Mouse (Mus musculus) C2C12 (cell line): ENCODE measurements around the gene Nln. TPM values are rescaled to one million over a fixed set of nuclear protein-coding genes. Genes with fewer than 3 reads are reported as not detected.
A peak's percentile ranks its signal among the peaks of the same experiment; 100 is the strongest.

Source experiments
- H3K27me3 ChIP-seq: one replicate; pipeline ENCODE4 v1.6.1; 2011; ENCODE audit not compliant: control insufficient read depth, insufficient read depth, insufficient read length
- H3K36me3 ChIP-seq: one replicate; pipeline ENCODE4 v1.6.1; 2011; ENCODE audit not compliant: control insufficient read depth, insufficient read depth
- H3K4me3 ChIP-seq: one replicate; pipeline ENCODE4 v1.5.1; 2011; ENCODE audit warnings: mild to moderate bottlenecking, control low read depth; ENCODE audit not compliant: poor library complexity, insufficient read depth, severe bottlenecking
- H3K79me2 ChIP-seq: one replicate; pipeline ENCODE4 v1.6.1; 2011; ENCODE audit not compliant: control insufficient read depth, insufficient read depth
- H3K79me3 ChIP-seq: one replicate; pipeline ENCODE4 v1.6.1; 2011; ENCODE audit warnings: low read depth, control low read depth
- H3ac ChIP-seq: one replicate; pipeline ENCODE3; 2011; ENCODE audit warnings: low read depth; ENCODE audit not compliant: control insufficient read depth, insufficient read length
- CEBPB ChIP-seq: IDR thresholded peaks from one replicate; pipeline ENCODE4 v1.6.1; 2011; ENCODE audit warnings: low read depth, mild to moderate bottlenecking, control low read depth, moderate library complexity
- CTCF ChIP-seq: IDR thresholded peaks from one replicate; pipeline ENCODE4 v1.5.1; 2011; ENCODE audit not compliant: control insufficient read depth, insufficient read depth, insufficient read length
- FOSL1 ChIP-seq: IDR thresholded peaks from one replicate; pipeline ENCODE4 v1.8.0; 2011; ENCODE audit warnings: mild to moderate bottlenecking, low read length; ENCODE audit not compliant: poor library complexity, insufficient read depth, severe bottlenecking
- MAX ChIP-seq: IDR thresholded peaks from one replicate; pipeline ENCODE4 v1.6.1; 2011; ENCODE audit warnings: mild to moderate bottlenecking, control low read depth
- MYOD1 ChIP-seq: IDR thresholded peaks from one replicate; pipeline ENCODE4 v1.6.1; 2011; ENCODE audit warnings: low read depth; ENCODE audit not compliant: control insufficient read depth, insufficient read length
- MYOG ChIP-seq: IDR thresholded peaks from one replicate; pipeline ENCODE4 v1.6.1; 2011; ENCODE audit not compliant: control insufficient read depth, insufficient read length; ENCODE audit errors: extremely low read depth
- USF1 ChIP-seq: IDR thresholded peaks from one replicate; pipeline ENCODE4 v1.6.1; 2011; ENCODE audit warnings: low read depth, mild to moderate bottlenecking, control low read depth, moderate library complexity
- polyA plus RNA-seq: library from polyadenylated mRNA; unstranded; fragments of >200 nt; fragmentation: generic; extraction: Trizol; gene quantifications from one replicate; pipeline ENCODE4 v1.2.1, GENCODE M21; 2012; ENCODE audit warnings: missing spikeins

Gene Nln
- polyA plus RNA-seq, 1 experiment = 13.9 TPM

DNA sequence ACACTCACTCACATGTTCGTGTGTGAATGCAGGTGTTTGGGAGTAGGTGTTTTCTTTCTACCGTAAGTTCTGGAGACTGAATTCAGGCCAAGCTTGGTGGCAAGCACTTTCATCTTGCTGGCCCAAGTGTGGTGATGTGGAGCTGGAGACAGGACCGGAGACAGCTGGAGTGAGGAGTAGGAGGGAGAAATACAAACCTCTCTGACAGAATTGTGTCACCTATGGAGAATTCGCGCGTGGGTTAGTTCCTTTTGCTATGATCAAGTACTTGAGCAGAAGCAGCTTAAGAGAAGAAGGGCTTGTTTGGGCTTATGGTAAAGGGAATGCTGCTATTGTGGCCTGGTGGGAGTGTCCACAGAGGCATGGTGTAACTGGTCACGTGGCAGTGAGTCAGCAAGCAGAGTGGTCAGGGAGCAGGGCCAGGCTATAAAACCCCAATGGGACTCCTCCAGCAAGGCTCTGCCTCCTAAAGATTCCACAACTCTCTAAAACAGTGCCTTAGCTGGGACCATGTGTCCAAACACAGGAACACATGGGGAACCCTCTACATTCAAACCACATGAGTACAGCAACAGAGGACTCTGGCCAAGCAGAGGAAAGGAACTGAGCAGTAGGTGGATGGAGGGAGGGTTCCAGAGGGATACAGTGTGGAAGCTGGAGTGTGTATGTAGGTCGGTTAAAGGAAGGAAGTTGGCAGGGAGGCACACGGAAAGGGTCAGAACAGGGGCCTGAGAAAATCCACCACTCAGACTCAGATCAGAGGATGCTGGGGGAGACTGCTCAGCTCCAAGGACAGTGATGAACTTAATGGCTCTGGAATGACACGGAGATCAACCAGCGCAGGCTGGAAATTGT lies 14.7 kb downstream of the Nln start:
- H3K36me3 ChIP-seq = no peaks in the 10 kb centered on the region
- H3K79me2 ChIP-seq = peaks cover 28% of the 10 kb centered on the region
- H3ac ChIP-seq = no peak overlapping the region
- peaks cover 9% of the 10 kb centered on the region for H3K79me3 ChIP-seq
- no peak overlapping the region for H3K4me3 ChIP-seq
- H3K27me3 ChIP-seq = no peaks in the 10 kb centered on the region
- TF ChIP-seq MAX (no peak), CTCF (no peak), MYOD1 (no peak), MYOG (no peak), CEBPB (peak; percentile 30), FOSL1 (no peak), USF1 (peak; percentile 96)

- Histone ChIP-seq H3ac (no peak overlapping the region), H3K4me3 (no peak overlapping the region), H3K36me3 (no peaks in the 10 kb centered on the region), H3K27me3 (no peaks in the 10 kb centered on the region), H3K79me2 (peaks cover 26% of the 10 kb centered on the region), H3K79me3 (peaks cover 5% of the 10 kb centered on the region)
- TF ChIP-seq MAX (no peak), CEBPB (no peak), MYOD1 (no peak)
Observed at GRCm38 (mm10) chr13:104091734-104092133, 17.7 kb downstream of the Nln start.

DNA sequence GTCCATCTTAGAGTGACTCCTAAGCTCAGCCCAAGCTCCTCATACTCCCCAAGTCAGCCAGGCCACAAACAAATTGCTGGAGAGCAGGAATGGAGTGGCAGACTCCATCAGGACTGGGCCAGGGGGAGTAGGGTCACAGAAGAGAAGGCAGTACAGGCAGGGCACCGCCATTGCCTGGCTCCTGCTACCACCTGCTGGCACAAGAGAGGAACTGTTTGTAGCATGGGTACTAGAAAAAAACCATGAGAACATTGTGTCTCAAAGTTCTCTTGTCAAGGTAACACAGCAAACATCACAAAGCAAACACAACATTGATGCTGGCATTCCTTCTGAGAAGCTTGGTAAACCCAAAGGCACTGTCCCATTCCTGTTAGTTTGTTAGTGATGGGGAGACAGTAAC lies 20.0 kb downstream of the Nln start:
- Histone ChIP-seq H3K79me2 (peaks cover 11% of the 10 kb centered on the region), H3K79me3 (no peaks in the 10 kb centered on the region), H3K36me3 (no peaks in the 10 kb centered on the region), H3K4me3 (no peak overlapping the region), H3K27me3 (no peaks in the 10 kb centered on the region), H3ac (no peak overlapping the region)
- TF ChIP-seq MYOD1 (no peak), CTCF (peak; percentile 68)

- Histone ChIP-seq H3K27me3 (no peaks in the 10 kb centered on the region), H3ac (no peak overlapping the region), H3K79me2 (peaks cover 11% of the 10 kb centered on the region), H3K4me3 (no peak overlapping the region), H3K36me3 (no peaks in the 10 kb centered on the region), H3K79me3 (no peaks in the 10 kb centered on the region)
- no peak for TF ChIP-seq USF1
- TF ChIP-seq CTCF = no peak
- no peak for TF ChIP-seq MYOG
- no peak for TF ChIP-seq CEBPB
- no peak for TF ChIP-seq FOSL1
- TF ChIP-seq MYOD1 = no peak
- TF ChIP-seq MAX = no peak
Observed at GRCm38 (mm10) chr13:104084600-104084999, 24.8 kb downstream of the Nln start.

- Histone ChIP-seq H3K4me3 (no peak overlapping the region), H3K27me3 (no peaks in the 10 kb centered on the region), H3ac (no peak overlapping the region), H3K79me2 (peaks cover 4% of the 10 kb centered on the region), H3K79me3 (no peaks in the 10 kb centered on the region), H3K36me3 (no peaks in the 10 kb centered on the region)
- TF ChIP-seq MAX = no peak
- TF ChIP-seq USF1 = no peak
- TF ChIP-seq MYOG = no peak
- no peak for TF ChIP-seq CTCF
- TF ChIP-seq FOSL1 = no peak
- no peak for TF ChIP-seq CEBPB
- TF ChIP-seq MYOD1 = no peak
Observed at GRCm38 (mm10) chr13:104082504-104082903, 26.9 kb downstream of the Nln start.

- Histone ChIP-seq H3K27me3 (no peaks in the 10 kb centered on the region), H3K36me3 (peaks cover 15% of the 10 kb centered on the region), H3K4me3 (no peak overlapping the region), H3ac (no peak overlapping the region), H3K79me2 (no peaks in the 10 kb centered on the region), H3K79me3 (no peaks in the 10 kb centered on the region)
- no peak for TF ChIP-seq MAX
Observed at GRCm38 (mm10) chr13:104076993-104077392, 32.4 kb downstream of the Nln start.
